Mouse (Mus musculus) intestine, embryonic 15.5 days (tissue): ENCODE measurements around the gene Srl. TPM values are rescaled to one million over a fixed set of nuclear protein-coding genes. Genes with fewer than 3 reads are reported as not detected.

ENCODE experiments used
- ATAC-seq: fragments of 200-750 bp; cut with Nextera tagmentation; 2 replicates; pipeline ENCODE4 v1.8.0; 2017; ENCODE audit warnings: moderate TSS enrichment, moderate library complexity
- H3K27ac ChIP-seq: fragments of 300-500 bp; sonication (generic); 2 replicates; pipeline ENCODE4 v1.5.1; 2015; ENCODE audit warnings: mild to moderate bottlenecking, inconsistent platforms
- H3K27me3 ChIP-seq: fragments of 300-500 bp; sonication (generic); replicated peaks from 2 replicates; pipeline ENCODE4 v1.6.1; 2015; ENCODE audit warnings: inconsistent platforms
- H3K36me3 ChIP-seq: fragments of 300-500 bp; sonication (generic); 2 replicates; pipeline ENCODE4 v1.6.1; 2015; ENCODE audit warnings: inconsistent platforms
- H3K4me1 ChIP-seq: fragments of 300-500 bp; sonication (generic); replicated peaks from 2 replicates; pipeline ENCODE4 v1.6.1; 2015; ENCODE audit warnings: inconsistent platforms
- H3K4me2 ChIP-seq: fragments of 300-500 bp; sonication (generic); replicated peaks from 2 replicates; pipeline ENCODE4 v1.6.1; 2015; ENCODE audit warnings: mild to moderate bottlenecking, inconsistent platforms
- H3K4me3 ChIP-seq: fragments of 300-500 bp; sonication (generic); replicated peaks from 2 replicates; pipeline ENCODE4 v1.5.1; 2015; ENCODE audit warnings: inconsistent platforms
- H3K9ac ChIP-seq: fragments of 300-500 bp; sonication (generic); 2 replicates; pipeline ENCODE4 v1.6.1; 2015; ENCODE audit warnings: inconsistent platforms
- H3K9me3 ChIP-seq: fragments of 300-500 bp; sonication (generic); 2 replicates; pipeline ENCODE4 v1.6.1; 2016; ENCODE audit warnings: inconsistent platforms
- WGBS: fragments of 180-500 bp; shearing (Covaris S2); methylation state at CpG from one replicate; pipeline ENCODE4 v1.1.7; 2015; 5-methylcytosine and 5-hydroxymethylcytosine counted together
- polyA plus RNA-seq: library from polyadenylated mRNA; unstranded; fragments of >200 nt; fragmentation: Nextera tagmentation; extraction: Ambion mirVana; gene quantifications from 2 replicates; pipeline ENCODE4 v1.2.1, GENCODE M21; 2015

Gene Srl
- polyA plus RNA-seq, 1 experiment from 2014 or later: 11.5 TPM

GRCm38 (mm10) chr16:4523313-4524004, 18.2 kb downstream of the Srl start:
- no peaks in the 10 kb centered on the region for H3K9me3 ChIP-seq
- H3K27ac ChIP-seq: no peak overlapping the region
- H3K9ac ChIP-seq: no peak overlapping the region
- no peak overlapping the region for H3K4me2 ChIP-seq
- 61% methylated on average over 7 of the region's 7 CpGs for WGBS
- no peak for ATAC-seq
- no peaks in the 10 kb centered on the region for H3K36me3 ChIP-seq
- no peak overlapping the region for H3K4me3 ChIP-seq
- H3K27me3 ChIP-seq: no peaks in the 10 kb centered on the region
- H3K4me1 ChIP-seq: no peaks in the 10 kb centered on the region

DNA sequence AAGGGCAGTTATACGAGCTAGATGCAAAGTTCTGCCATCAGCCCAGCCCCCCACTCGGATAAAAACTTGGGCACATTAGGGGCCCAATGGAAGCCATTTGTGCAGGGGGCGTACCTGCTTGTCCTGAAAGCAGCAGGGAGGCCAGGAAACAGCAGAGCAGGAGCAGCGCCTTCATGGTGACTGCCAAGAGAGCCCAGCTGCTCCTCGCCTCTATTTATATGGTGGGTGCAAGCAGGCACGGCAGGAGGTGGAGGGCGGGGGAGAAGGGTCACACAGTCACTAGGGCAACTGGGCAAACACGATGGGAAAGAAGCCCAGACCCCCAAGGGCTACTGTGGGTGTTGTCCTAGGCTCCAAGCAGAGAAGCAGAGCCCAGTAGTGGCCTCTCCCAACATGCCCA, 18.7 kb downstream of the Srl start:
- Histone ChIP-seq H3K27ac (no peak overlapping the region), H3K9ac (no peak overlapping the region), H3K4me1 (no peaks in the 10 kb centered on the region), H3K4me3 (no peak overlapping the region), H3K27me3 (no peaks in the 10 kb centered on the region), H3K4me2 (no peak overlapping the region), H3K36me3 (no peaks in the 10 kb centered on the region), H3K9me3 (no peaks in the 10 kb centered on the region)
- ATAC-seq: no peak
- 44% methylated on average over 8 of the region's 8 CpGs for WGBS

DNA sequence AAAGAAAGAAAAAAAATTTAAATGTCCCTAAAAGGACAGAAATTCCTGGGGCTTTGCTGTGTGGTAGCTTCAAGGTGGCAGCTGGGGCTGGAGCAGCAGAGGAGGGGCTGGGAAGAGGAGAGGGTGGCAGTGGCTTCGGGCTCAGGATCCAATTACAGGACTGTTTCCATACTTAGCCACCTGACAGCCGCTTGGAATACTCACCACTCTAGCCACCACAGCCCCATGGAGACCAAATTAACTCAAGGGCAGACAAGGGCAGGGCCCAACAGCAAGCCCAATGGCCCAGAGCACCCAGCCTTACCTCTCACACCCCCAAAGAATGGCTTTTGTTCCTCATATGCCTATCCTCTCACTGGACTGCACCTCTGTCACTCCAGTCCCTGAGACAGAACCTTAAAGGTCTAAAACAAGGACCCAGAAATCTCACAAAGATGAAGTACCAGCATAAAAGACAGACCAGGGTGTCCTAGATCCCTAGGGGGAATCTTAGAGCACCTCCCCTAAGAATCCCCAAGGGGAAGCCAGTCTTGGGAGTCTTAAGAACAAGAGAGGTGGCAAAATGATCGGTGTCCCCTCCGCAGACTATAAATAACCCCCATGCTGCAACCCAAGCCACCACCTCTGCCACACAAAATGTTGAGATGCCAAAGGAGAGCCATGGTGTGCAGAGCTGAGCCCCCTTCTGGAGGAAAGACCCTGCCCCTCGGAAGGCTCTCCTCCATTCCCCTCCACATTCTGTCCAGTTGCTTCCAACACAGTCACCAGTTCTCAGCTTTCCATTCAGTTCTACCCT, 19.7 kb downstream of the Srl start:
- 65% methylated on average over 5 of the region's 5 CpGs for WGBS
- ATAC-seq: 0 out of 2 replicates have a peak, but pooled peaks have one; percentile 34

DNA sequence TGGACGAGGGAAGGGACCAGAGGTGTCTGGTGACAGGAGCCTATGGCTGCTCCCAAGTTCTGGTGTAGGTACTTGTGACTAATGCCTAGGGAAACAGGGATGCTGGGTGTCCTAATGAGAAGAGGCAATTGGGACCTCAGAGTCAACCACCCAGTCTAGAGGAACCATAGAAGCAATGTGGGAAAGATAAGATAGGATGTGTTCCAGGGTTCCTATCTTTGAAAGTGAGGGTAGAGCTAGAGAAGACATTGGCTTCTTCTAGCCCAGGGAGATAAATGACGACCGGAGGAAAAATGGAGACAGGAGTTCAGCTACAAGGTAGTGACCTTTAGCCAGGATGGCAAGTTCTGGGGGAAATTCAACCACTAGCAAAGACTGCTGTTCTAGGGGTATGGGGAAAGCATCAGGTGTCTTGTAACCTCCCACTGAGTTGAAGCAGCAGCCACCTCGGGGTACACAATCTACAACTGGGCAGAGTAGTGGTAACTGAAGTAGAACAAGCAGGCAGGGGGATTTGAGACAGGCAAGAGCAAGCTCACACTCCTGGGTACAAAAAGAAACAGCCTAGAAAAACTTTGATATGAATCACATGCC, 20.4 kb downstream of the Srl start:
- no peaks in the 10 kb centered on the region for H3K9me3 ChIP-seq
- 77% methylated on average over 4 of the region's 4 CpGs for WGBS
- H3K4me2 ChIP-seq: no peak overlapping the region
- no peaks in the 10 kb centered on the region for H3K4me1 ChIP-seq
- no peak overlapping the region for H3K9ac ChIP-seq
- H3K4me3 ChIP-seq: no peak overlapping the region
- no peak overlapping the region for H3K27ac ChIP-seq
- no peaks in the 10 kb centered on the region for H3K36me3 ChIP-seq
- ATAC-seq: no peak
- no peaks in the 10 kb centered on the region for H3K27me3 ChIP-seq

More for the DNA sequence above, 19.7 kb downstream of the Srl start:
- H3K4me3 ChIP-seq: no peak overlapping the region
- H3K27me3 ChIP-seq: no peaks in the 10 kb centered on the region
- H3K4me1 ChIP-seq: no peaks in the 10 kb centered on the region
- H3K9me3 ChIP-seq: no peaks in the 10 kb centered on the region
- H3K27ac ChIP-seq: no peak overlapping the region
- H3K9ac ChIP-seq: no peak overlapping the region
- no peaks in the 10 kb centered on the region for H3K36me3 ChIP-seq
- no peak overlapping the region for H3K4me2 ChIP-seq

- H3K27ac ChIP-seq: no peak overlapping the region
- no peak for ATAC-seq
- H3K4me1 ChIP-seq: no peaks in the 10 kb centered on the region
- 73% methylated on average over 8 of the region's 8 CpGs for WGBS
- no peak overlapping the region for H3K9ac ChIP-seq
- H3K36me3 ChIP-seq: no peaks in the 10 kb centered on the region
- no peak overlapping the region for H3K4me2 ChIP-seq
- H3K4me3 ChIP-seq: no peak overlapping the region
- no peaks in the 10 kb centered on the region for H3K9me3 ChIP-seq
- H3K27me3 ChIP-seq: no peaks in the 10 kb centered on the region
These were observed 20.9 kb downstream of the Srl start for GRCm38 (mm10) chr16:4520673-4521072.

GRCm38 (mm10) chr16:4519825-4520224, 21.8 kb downstream of the Srl start:
- H3K36me3 ChIP-seq: no peaks in the 10 kb centered on the region
- H3K9ac ChIP-seq: no peak overlapping the region
- H3K4me2 ChIP-seq: no peak overlapping the region
- no peaks in the 10 kb centered on the region for H3K9me3 ChIP-seq
- no peaks in the 10 kb centered on the region for H3K27me3 ChIP-seq
- ATAC-seq: no peak
- 98% methylated on average over 2 of the region's 2 CpGs for WGBS
- no peak overlapping the region for H3K27ac ChIP-seq
- no peaks in the 10 kb centered on the region for H3K4me1 ChIP-seq
- H3K4me3 ChIP-seq: no peak overlapping the region

- WGBS: 79% methylated on average over 4 of the region's 4 CpGs
- no peak for ATAC-seq
- H3K27ac ChIP-seq: no peak overlapping the region
- H3K9me3 ChIP-seq: no peaks in the 10 kb centered on the region
- H3K4me1 ChIP-seq: no peaks in the 10 kb centered on the region
- no peak overlapping the region for H3K9ac ChIP-seq
- no peaks in the 10 kb centered on the region for H3K36me3 ChIP-seq
- H3K27me3 ChIP-seq: no peaks in the 10 kb centered on the region
- no peak overlapping the region for H3K4me3 ChIP-seq
- no peak overlapping the region for H3K4me2 ChIP-seq
These were observed 22.5 kb downstream of the Srl start for GRCm38 (mm10) chr16:4519157-4519556.

DNA sequence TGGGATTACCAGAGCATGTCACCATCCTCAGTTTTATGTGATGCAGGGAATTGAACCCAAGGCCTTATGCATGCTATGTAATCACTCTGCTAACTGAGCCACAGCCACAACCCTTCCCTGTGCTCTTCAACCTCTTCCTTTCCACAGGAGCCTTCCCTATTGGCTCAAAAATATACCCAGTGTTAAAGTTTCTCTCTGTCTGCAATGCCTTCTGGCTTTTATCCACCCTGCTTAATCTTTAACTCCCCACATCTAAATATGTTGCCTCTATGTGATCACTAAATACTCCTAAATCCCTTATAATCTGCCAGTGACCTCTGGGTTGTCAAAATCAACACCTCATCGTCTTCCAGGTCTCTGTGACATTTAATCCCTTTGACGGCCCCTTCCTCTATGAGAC, 23.7 kb downstream of the Srl start:
- Histone ChIP-seq H3K9me3 (no peaks in the 10 kb centered on the region), H3K4me3 (no peak overlapping the region), H3K27ac (no peak overlapping the region), H3K36me3 (no peaks in the 10 kb centered on the region), H3K9ac (no peak overlapping the region), H3K4me1 (peaks cover 1% of the 10 kb centered on the region; the same call in 1 of the 2 replicates), H3K4me2 (no peak overlapping the region), H3K27me3 (no peaks in the 10 kb centered on the region)
- no peak for ATAC-seq
- WGBS: 56% methylated on average over 2 of the region's 2 CpGs

- Histone ChIP-seq H3K4me1 (peaks cover 7% of the 10 kb centered on the region), H3K27ac (no peak overlapping the region), H3K4me2 (no peak overlapping the region), H3K9me3 (no peaks in the 10 kb centered on the region), H3K4me3 (no peak overlapping the region), H3K27me3 (no peaks in the 10 kb centered on the region), H3K36me3 (no peaks in the 10 kb centered on the region), H3K9ac (no peak overlapping the region)
- 87% methylated on average over 3 of the region's 3 CpGs for WGBS
- ATAC-seq: no peak
These were observed 27.2 kb downstream of the Srl start for GRCm38 (mm10) chr16:4514383-4514782.

GRCm38 (mm10) chr16:4512661-4513438, 28.8 kb downstream of the Srl start:
- Histone ChIP-seq H3K36me3 (no peaks in the 10 kb centered on the region), H3K4me2 (no peak overlapping the region), H3K4me1 (peaks cover 7% of the 10 kb centered on the region), H3K4me3 (no peak overlapping the region), H3K27ac (peak overlapping the region; percentile 22; the same call in 1 of the 2 replicates), H3K27me3 (no peaks in the 10 kb centered on the region), H3K9ac (no peak overlapping the region), H3K9me3 (no peaks in the 10 kb centered on the region)
- ATAC-seq: peak; percentile 77
- WGBS: 51% methylated on average over 3 of the region's 3 CpGs

- no peak overlapping the region for H3K9ac ChIP-seq
- H3K4me2 ChIP-seq: no peak overlapping the region
- no peaks in the 10 kb centered on the region for H3K27me3 ChIP-seq
- H3K36me3 ChIP-seq: no peaks in the 10 kb centered on the region
- peaks cover 7% of the 10 kb centered on the region for H3K4me1 ChIP-seq
- ATAC-seq: no peak
- no peak overlapping the region for H3K4me3 ChIP-seq
- H3K9me3 ChIP-seq: no peaks in the 10 kb centered on the region
- H3K27ac ChIP-seq: no peak overlapping the region
- WGBS: 74% methylated on average over 2 of the region's 2 CpGs
These were observed 30.2 kb downstream of the Srl start for GRCm38 (mm10) chr16:4511371-4511770.

GRCm38 (mm10) chr16:4506181-4506580, 35.4 kb downstream of the Srl start:
- Histone ChIP-seq H3K9ac (no peak overlapping the region), H3K4me2 (no peak overlapping the region), H3K36me3 (no peaks in the 10 kb centered on the region), H3K4me3 (no peak overlapping the region), H3K27ac (no peak overlapping the region), H3K27me3 (no peaks in the 10 kb centered on the region), H3K4me1 (no peaks in the 10 kb centered on the region), H3K9me3 (no peaks in the 10 kb centered on the region)
- WGBS: 77% methylated on average over 3 of the region's 3 CpGs
- ATAC-seq: no peak
